In the genomic region with DNA sequence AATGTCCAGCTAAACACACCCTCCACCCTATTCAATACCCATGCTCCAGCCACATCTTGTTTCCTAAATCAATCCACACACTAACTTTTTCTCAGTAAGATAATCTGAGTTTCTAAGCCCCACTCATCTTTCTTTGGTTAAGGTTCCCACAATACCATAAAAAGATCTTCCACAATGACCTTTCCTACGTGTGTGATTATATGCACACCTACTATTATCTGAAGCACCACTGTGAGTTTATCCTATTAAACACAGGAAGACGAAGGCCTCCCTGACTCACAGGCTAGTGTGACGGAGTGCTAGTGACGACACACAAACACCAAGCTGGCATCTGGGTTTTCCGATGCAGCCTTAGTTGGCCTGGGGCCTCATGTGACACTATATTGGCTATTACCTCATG, we compare ENCODE assay signal across 13 mouse cellular contexts.
"Had no signal": no experiment of that assay in that cellular context is flagged by ENCODE, and none has a peak within 500 bp of the region (broad histone marks: within the 10 kb centered on the region; RNA-seq: fewer than 3 reads in every experiment).

No protein-coding gene starts in this region.

- DNase-seq: lung, adult 18-20 months; lung, embryonic 14.5 days; lung, postnatal 10 days; right cerebral cortex, postnatal 14 days; thymus, adult 2 months; thymus, postnatal 25 days; thymus, postnatal 4 days had no signal

- H3K27me3 ChIP-seq: midbrain, embryonic 13.5 days; midbrain, embryonic 15.5 days; neural tube, embryonic 12.5 days; stomach, embryonic 15.5 days had no signal

- H3K4me3 ChIP-seq: midbrain, embryonic 13.5 days; midbrain, embryonic 15.5 days; neural tube, embryonic 12.5 days; stomach, embryonic 15.5 days had no signal

- H3K9me3 ChIP-seq: midbrain, embryonic 13.5 days; midbrain, embryonic 15.5 days; neural tube, embryonic 12.5 days; stomach, embryonic 15.5 days had no signal

- H3K4me1 ChIP-seq: midbrain, embryonic 13.5 days; midbrain, embryonic 15.5 days; neural tube, embryonic 12.5 days; stomach, embryonic 15.5 days had no signal

- H3K9ac ChIP-seq: lung, embryonic 14.5 days; midbrain, embryonic 13.5 days; midbrain, embryonic 15.5 days; neural tube, embryonic 12.5 days; stomach, embryonic 15.5 days had no signal

- ATAC-seq: midbrain, embryonic 13.5 days; midbrain, embryonic 15.5 days had no signal

- H3K27ac ChIP-seq: midbrain, embryonic 13.5 days; midbrain, embryonic 15.5 days; neural tube, embryonic 12.5 days; stomach, embryonic 15.5 days; stomach, postnatal 0 days had no signal

- H3K4me2 ChIP-seq: lung, embryonic 14.5 days; midbrain, embryonic 11.5 days; midbrain, embryonic 13.5 days; midbrain, embryonic 15.5 days; neural tube, embryonic 12.5 days; stomach, embryonic 15.5 days had no signal
